Mouse (Mus musculus) mouse trophoblast stem cell (cell line): ENCODE results near the gene Atp2b4.

Experiments used
- in situ Hi-C, 2 experiments: fragments of 300-500 bp; cut with MseI, MboI; formaldehyde crosslinking; loops; 2 replicates in 1 of 2; 3 replicates in 1 of 2; pipeline ENCODE4 v1.15.1; 2025

Gene Atp2b4

DNA sequence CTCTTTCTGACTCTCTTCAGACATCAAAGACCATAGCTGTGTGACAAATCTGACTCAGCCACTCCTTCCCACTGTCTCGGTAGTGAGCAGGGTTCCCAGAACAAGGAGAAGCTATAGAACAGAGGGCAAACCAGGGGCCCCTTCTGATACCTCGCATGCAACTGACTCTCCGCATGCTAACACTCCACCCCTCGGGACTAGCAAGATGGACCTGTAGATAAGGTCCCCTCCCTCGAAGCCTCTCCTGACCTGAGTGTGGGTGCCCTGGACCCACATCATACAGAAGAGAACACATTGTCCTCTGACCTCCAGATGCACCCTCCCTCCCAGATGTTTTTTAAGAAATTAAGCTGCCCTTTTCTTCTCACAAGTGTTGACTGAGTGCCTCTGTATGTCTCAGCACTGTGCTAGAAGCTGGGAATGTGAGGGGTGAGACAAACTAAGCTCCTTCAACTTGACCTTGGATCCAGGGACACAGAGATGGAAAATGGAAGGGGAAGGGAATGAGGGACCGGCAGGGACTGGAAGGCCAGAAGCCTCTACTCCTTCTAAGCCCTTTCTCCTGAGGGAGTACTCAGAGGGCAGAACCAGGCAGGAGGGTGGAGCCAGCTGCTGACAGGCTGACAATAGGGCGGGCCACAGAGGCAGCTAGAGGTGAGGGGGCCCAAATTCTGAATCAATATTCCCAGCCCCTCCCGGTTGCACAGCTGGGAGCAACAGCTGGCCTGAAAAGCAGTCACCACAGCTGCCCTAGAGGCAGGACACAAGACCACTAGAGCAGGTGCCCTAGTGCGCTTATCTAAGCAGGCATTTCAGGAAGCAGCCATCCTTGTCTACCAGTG lies 2.6 kb downstream of the Atp2b4 start:
- in situ Hi-C loops: no loop called here

DNA sequence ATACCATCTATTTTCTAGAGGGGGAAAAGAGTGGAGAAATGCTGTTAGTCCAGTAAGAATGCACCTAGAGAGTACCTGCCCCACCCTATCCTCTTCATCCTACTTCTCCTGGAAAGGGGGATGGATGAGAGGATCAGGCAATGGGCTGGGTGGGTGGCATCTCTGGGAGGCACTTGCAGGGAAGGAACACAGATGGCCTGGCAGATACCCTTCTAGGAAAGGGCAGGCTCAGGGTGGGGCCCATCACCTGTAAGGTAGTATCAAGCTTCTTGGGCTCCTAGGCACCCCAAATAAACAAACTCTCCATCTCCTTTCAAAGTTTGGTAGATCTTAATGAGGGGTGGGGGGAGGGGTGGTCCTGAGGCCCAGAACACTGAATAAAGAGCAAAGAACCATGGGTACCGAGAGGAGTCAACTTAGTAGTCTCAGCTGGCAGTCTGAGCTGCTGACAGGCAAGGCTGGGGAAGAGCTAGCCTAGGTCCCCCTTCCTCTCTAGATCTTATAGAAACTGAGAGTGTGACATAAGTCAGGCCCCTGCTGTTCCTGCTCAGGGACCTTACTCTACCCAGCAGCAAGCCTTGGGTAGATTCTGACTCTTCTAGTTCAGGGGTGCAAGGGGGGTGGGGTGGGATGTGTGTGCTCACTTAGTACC lies 3.4 kb downstream of the Atp2b4 start:
- in situ Hi-C loops: no loop called here

DNA sequence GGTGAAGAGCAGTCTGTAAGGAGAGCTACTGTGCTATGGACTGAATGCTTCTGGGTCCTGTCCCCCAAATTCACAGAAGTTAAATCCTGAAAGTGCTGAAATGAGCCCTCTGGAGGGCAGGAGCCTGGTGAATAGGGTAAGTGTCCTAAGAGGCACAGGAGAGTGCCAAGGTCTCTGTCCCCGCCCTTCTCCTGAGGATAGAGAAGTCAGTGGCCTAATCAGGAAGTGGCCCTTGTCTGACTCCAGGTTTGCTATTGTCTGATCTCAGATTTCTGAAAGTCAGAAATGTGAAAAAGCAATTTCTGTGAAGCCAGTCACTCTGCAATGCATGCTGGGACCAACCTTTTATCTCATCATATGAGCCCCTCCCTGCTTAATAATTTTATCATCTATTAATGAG lies 7.2 kb downstream of the Atp2b4 start:
- in situ Hi-C loops: no loop called here

DNA sequence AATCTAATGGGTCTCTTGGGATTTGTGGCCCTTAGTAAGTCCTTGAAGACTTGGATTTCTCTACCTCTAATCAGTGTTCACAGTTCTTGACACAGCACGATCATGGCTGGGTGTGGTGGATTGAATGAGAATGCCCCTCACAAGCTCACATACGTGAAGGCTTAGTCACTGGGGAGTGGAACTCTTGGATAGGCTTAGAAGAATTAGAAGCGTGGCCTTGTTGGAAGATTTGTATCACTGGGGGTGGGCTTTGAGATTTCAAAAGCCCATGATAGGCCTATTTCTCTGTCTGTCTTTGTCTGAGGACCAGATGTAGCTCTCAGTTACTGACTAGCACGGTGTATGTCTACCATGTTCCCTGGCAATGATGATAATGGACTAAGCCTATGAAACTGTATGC lies 10.8 kb downstream of the Atp2b4 start:
- in situ Hi-C loops: no loop called here

DNA sequence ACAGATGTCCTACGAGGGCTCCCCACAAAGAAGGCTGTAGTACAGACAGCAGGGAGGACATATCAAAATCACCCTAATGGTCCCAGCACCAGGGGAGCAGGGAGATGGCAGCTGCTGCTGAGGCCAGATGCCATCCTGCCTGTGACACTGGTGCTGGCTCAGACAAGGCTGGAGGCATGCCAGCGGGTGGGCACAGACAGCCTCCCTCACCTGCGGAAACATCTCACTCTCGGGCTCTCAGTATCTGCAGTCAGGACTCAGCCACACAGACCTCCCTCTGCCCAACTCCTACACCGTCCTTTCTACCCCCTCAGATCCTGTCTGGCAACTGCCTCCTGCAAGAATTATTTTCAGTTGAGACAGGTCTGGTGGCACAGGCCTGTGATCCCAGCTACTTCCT lies 12.0 kb downstream of the Atp2b4 start:
- in situ Hi-C loops: no loop called here

DNA sequence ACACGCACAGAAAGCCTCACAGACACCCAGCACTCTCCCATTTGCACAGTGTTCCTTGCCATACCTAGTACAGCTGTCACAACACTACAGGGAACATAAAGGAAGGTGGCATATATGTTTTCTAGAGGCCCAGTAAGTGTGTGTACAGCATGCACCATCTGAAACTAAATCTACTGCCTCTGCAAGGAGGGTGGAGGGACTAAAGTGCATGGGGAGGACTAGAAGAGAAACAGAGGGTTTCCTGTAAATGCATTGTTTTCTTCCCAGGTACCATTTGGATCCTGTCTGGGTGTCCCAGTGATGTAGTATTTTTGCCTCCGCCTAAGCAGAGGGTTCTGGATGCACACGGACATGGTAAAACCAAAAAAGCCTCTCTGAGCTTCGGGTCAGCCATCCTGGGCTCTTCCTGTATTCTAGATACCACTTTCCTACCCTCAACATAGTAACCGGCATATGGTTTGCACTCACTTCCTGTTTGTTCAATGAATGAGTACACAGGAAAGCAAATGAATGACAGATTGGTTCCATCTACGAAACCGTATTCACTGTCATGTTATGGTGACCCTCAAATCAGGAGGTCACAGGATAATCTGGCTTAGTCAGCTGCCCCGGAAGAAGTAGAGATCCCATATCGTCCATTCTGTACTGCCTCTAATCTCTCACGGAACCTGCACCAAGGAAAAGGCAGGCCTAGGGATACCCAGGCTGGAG lies 13.2 kb downstream of the Atp2b4 start:
- in situ Hi-C loops: no loop called here

DNA sequence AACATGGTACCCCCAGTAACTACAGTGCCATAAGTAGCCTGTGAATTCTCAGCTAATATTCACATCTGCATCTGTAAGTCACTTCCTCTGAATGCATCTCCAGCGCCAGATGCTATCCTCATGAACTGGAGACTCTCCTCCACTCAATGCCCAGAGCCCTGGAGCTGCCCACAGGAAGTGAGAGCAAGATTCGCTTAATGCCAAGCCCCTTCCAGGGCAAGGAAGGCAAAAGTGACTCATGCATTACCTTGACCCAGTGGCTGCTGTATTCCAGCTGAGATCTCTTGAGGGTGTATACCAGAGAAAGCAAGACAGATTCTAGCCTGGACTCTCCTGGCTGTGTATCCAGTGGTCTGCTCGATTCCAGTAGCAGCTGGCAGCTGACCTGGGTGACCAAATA lies 16.2 kb downstream of the Atp2b4 start:
- in situ Hi-C loops: no loop called here

DNA sequence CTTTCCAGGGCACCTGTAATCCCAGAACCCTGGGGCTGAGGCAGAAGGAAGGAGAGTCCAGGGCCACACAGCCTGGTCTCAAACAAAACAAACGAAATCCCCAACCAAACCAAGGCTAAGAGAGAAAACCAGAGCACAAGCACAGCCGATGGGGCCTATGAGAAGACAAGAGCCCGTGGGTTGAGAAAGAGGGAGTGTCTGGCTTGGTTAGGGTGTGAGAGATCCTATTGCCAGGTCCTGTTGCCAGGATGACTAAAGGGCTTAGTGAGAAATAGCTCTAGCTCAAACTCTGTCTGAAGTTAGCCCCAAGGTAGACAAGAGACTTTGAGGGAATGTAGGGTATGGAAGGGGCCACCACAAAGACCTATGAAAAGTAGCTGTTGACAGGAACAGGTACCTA lies 19.3 kb downstream of the Atp2b4 start:
- in situ Hi-C loops: no loop called here

DNA sequence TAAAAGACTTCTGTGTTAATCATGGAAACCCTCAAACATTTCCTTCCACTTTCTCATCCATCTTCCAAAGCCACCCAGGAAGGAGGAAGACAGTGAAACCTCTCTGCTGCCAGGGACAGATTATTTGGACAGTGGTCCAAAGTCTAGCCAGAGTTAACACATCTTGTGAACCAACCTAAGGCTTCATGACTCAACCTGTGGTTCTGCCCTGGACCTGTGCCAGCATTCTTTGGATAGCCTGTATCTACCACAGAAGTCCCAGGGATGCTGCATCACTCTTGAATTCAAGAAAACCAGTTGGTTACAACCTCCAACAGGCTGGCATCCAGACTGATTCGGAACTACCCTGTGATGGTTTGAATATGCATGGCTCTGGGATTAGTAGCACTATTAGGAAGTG lies 21.8 kb downstream of the Atp2b4 start:
- in situ Hi-C loops: no loop called here

DNA sequence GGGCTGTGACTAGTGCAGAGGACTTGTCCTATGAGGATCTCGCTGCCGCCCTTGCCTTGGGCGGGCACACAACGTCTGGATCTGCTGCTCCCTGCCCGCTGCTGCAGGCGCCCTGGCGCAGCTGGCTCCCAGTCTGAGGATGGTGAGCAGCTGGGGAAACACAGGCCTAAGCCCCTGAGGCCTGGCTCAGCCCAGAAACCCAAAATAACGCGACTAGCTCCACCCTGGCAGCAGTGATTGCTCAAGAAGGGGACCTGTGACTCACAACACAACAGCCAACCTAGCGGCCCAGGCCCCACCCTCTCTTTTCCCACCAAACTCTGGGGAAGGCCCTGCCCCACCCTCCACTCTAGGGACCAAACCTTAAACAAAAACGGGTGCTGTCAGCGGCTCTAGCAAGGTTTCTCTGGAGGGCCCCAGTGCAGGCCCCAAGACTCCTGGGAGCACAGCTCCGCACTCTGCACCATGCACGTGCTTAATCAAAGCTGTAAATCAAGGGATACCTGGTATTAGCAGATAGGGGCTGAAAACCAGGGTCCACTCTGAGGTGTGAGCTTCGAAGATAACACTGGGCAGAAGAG lies 23.1 kb downstream of the Atp2b4 start:
- in situ Hi-C loops: no loop called here

DNA sequence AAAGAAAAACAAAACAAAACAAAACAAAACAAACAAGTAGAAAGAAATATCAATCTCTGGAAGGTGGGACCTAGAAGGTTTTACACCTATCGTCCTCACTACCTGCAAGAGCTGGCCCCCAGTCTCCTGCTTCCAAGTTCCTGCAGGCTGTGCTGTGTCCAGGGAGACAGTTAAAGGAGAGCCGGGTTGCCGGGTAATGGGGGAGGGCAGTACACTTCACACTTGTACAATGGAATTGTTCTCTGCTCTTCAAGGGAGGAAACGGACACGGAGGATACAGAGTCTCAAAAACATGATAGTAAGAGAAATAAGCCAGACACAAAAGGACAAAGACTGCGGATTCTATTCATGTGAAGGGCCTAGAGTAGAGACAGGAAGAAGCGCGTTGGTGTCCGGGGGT lies 28.3 kb downstream of the Atp2b4 start:
- in situ Hi-C loops: no loop called here

DNA sequence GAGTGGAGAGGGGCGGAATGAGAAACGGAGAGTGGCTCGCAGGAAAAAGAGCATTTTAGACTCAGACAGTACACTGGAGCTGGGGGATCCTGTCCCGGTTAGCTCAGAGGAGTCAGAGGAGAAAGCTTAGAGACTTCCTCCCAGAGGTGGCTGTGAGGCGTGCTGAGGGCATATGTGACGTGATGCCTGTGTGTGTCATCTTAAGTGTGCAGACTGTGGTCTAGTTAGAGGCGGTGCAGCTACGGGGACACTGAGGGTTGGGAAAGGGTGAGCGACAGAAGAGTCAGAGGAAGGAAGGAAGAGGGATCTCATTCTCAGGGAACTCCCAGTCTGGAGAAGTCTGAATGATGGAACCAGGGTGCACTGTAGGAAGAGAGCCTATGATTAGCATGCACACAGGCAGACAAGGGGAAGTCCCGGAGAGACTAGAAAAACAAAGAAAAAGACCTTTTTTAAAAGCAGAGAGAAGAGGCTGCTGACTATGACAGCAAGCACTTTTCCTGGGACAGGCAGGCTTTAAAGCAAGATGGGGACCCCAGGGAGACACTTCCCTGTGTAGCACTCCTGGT lies 28.9 kb downstream of the Atp2b4 start:
- in situ Hi-C loops: no loop called here

DNA sequence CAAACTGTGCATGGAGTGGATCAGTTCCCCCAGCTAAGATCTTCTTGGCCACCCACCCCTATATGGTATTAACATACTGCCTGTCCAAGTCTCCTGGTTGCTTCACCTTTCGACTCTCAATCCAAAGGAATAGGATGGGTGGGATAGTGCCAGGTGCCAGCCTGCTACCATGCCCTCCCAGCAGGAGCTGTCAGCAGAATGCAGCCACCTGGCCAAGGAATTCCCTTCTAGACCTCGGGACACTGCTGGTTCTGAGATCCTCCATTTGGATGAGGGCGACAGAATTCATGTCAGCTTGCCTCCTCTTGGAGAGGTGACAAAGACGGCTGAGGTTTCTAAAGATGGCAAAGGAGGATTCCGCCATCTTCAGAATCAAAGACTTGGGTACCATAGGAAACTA lies 32.8 kb downstream of the Atp2b4 start:
- in situ Hi-C loops: no loop called here

DNA sequence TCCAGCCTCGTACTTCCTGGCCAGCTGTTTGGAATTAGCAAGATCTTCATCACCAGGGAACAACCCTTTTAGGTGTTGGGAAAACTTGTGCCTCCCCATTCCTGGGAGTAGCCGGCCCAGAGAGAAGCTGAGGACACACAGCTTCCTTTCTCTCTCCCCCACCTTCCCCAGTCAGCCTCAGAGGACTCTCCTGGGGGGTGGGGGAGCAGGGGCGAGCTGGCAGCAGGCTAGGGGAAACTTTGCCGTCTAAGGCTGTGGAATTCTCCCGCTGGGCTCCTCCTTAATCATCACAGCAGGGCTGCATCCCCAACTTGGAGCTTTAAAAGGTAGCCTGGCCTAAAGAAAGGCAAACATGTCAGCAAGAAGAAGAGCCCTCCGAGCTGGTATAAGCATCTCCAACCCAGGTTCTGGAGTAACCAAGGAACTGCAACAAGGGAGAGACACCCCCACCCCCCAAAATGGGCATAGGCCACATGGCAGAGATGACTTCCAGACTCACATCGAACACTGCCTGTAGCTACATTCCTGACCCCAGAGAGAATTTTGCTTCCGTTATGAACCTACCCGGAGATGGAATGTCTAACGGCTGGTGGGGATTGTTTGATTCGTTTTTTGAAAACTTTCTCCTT lies 33.8 kb downstream of the Atp2b4 start:
- in situ Hi-C loops: no loop called here

DNA sequence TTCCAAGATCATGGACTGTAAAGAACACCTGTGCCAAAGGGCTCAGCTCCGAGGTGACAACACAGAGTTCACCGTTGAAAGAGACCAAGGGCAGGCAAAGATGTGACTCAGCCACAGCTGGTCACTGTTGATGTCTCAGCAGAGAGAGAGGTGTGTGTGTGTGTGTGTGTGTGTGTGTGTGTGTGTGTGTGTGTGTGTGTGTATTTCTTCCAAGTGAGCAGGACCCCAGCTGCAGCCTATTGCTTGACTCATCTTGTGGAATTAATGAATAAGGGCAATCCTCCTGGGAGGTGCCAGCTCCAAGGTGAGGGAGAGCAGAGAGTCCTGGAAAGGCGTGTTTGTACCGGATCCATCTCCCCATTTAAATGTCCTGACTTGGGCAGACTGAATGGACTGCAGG lies 35.5 kb downstream of the Atp2b4 start:
- in situ Hi-C loops: no loop called here

DNA sequence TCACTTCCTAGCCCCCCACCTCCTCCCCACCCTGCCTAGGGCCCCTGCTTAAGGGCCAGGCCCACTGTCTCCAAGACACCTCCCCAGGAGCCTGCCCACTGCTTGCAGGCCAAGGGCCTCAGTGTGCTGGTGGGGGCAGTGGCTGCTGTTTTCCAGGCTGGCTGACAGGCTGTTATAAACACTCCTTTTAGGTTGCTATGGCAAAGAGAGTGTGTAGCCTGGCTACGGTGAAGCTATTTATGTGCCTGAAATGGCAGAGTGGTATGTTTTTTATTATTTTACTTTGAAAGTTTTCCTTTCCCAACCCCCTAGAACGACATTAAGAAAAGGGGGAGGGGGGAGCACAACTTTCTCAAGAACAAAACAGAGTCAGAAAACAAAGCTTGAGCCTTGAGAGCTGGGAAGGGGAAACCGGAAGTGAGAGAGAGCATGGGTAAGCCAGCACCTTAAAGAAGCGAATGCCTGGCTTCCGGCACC lies 37.9 kb downstream of the Atp2b4 start:
- in situ Hi-C loops: no loop called here

DNA sequence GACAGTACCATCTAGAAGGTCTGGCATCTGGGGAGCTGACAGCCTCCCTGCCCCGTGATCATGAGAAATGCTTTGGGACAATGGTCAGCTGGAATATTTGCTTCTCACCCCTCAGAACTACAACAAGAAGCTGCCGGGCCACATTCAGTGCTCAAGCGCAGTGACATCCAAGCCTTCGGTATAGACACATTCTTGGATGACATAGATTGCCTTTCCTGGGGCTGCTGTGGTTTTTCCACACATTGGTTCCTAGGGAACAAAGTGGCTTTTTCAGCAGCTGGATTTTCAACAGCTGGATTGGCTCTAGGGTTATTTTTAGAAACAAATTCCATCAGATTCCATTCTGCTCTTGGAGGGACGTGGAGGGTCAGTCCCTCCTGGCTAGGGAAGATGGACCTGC lies 39.6 kb downstream of the Atp2b4 start:
- in situ Hi-C loops: no loop called here

DNA sequence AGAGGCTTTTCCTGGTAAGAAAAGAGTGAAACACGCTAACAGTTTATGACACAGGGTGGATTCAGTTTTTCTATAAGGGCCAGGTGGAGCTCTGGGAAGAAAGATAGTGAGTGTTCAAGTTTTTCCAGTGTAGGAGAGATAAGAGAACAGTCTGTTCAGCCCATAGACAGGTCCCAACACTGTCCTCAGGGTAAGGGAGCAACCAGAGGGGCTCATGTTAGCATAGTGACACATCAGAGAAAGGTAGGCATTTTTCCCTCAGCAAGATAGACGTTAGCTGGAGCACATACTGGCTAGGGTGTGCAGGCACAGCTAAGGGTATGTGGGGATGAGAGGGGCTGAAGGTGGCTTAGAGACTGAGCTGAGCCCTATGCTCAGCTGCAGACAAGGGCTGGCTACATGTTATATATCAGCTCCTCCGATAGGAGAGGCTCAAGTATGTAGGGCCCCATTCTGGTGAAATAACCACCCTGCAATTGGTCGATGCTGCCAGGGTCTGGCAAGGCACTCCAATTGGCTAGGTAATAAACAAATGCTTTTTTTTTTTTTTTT lies 46.4 kb downstream of the Atp2b4 start:
- in situ Hi-C loops: no loop called here

DNA sequence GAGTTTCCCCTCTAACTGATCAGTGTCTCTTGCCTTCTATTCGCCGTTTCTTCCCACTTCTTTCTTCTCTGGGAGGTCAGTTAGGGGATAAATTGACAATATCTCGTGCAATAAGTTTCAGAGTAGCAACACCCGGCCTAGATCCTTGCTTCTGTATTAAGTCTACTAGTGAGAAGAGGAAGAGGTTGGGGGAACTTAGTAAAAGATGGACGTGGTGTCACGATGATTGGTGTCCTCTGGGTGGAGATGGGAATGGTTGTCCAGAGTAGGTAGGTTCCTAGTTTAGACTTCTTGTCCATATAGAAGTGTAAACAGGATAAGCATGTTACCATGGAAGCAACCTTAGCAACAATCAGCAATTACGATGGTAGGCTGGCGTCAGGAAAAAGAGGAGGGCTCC lies 47.5 kb downstream of the Atp2b4 start:
- in situ Hi-C loops: no loop called here

DNA sequence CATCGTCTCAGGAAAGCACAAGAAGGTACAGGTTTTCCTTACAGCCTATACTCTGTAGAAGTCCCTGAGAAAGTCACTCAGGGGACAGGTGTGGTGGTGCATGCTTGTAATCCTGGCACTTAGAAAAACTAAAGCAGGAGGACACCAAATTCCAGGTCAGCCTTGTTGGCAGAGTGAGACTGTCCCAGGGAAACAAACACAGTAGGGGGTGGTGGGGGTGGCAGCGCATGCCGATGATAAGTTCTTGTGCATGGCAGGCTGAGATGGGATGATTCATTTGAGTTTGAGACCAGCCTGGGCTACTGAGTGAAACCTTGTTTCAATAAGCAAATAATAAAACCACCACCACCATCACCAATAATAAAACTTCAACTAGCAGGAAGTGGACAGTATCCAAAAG lies 49.2 kb downstream of the Atp2b4 start:
- in situ Hi-C loops: no loop called here

DNA sequence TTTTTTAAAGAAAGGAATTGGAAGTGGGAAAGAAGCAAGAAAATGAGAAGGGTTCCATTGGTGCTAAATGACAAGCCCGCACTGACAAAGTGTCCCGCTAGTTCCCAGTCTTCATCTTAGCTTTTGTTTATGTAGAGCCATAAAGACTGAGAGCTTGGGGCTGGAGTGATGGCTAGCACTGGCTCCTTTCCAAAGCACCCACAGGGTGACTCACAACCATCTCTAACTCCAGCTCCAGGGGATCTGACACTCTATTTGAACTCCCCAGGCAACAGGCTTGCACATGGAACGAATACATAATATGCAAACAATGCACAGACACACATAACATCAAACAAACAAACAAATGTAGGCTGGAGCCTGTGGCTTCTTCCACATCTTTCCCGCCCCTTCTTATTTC lies 50.9 kb downstream of the Atp2b4 start:
- in situ Hi-C loops: no loop called here
